In the genomic region with DNA sequence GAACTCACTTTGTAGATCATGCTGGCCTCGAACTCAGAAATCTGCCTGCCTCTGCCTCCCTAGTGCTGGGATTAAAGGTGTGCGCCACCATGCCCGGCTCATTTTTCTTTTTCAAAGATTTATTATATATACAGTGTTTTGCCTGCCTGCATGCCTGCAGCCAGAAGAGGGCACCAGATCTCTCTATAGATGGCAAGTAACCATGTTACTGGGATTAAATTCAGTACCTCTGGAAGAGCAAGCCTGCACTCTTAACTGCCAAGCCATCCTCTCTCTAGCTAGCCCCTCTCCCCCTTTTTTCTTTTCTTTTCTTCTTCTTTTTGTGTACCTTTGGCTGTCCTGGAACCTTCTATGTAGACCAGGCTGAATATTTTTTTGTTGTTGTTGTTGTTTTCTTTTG, we compare ENCODE assay signal across 8 mouse cellular contexts. TPM values are rescaled to one million over a fixed set of nuclear protein-coding genes. Genes with fewer than 3 reads are reported as not detected.
DNase-seq lines count a peak whose midpoint lies in the region; ATAC-seq and TF ChIP-seq lines count a peak whose summit lies in the region.

No protein-coding gene starts in this region.

- TF ChIP-seq CTCF in cortical plate, adult 2 months (IDR thresholded peaks at IDR 0.05; ENCODE audit: extremely low read depth, insufficient read depth, low read length): peak; percentile 53
- TF ChIP-seq CTCF in midbrain, postnatal 0 days (IDR thresholded peaks at IDR 0.05): peak; percentile 69

- no peak overlapping the region for H3K9ac ChIP-seq in midbrain, postnatal 0 days (replicated peaks; ENCODE audit: low read length, poor library complexity, severe bottlenecking)

- TF ChIP-seq POLR2A in cortical plate, adult 2 months (IDR thresholded peaks at IDR 0.05; ENCODE audit: extremely low read depth, insufficient read depth, low read length): no peak

- no peak overlapping the region for H3K4me3 ChIP-seq in cortical plate, adult 2 months (ENCODE audit: insufficient read depth, low read length)
- H3K4me3 ChIP-seq in midbrain, postnatal 0 days (ENCODE audit: low read depth, low read length): no peak overlapping the region

- no peaks in the 10 kb centered on the region for H3K27me3 ChIP-seq in midbrain, postnatal 0 days (ENCODE audit: insufficient read depth, low read length)

- H3K4me1 ChIP-seq in cortical plate, adult 2 months (ENCODE audit: control insufficient read depth, insufficient read depth, low read length): peaks cover 6% of the 10 kb centered on the region
- no peaks in the 10 kb centered on the region for H3K4me1 ChIP-seq in midbrain, postnatal 0 days (ENCODE audit: insufficient read depth, low read length)

- intact Hi-C loops in gastrocnemius, postnatal 36 days (cut with DNase I): loop anchor here (2.0 kb wide), 1 partner anchor 30 kb away; no protein-coding TSS in a partner anchor

- H3K9me3 ChIP-seq in midbrain, postnatal 0 days (ENCODE audit: low read length): no peaks in the 10 kb centered on the region

- no peak overlapping the region for H3K4me2 ChIP-seq in midbrain, postnatal 0 days (ENCODE audit: low read depth, low read length, poor library complexity, severe bottlenecking)

- peak; percentile 54 for DNase-seq in gastrocnemius, adult 18-20 months (ENCODE audit: low spot score)
- DNase-seq in gastrocnemius, postnatal 36 days: no peak
- DNase-seq in urinary bladder, postnatal 25 days (ENCODE audit: low spot score): peak; percentile 29
- no peak for DNase-seq in urinary bladder, postnatal 10 days (ENCODE audit: low spot score)
- DNase-seq in kidney, postnatal 25 days: peak; percentile 65 to 77
- peak; percentile 28 for DNase-seq in midbrain, postnatal 0 days (ENCODE audit: low spot score)

- peaks cover 29% of the 10 kb centered on the region for H3K36me3 ChIP-seq in midbrain, postnatal 0 days (ENCODE audit: insufficient read depth, low read length)

- no peak overlapping the region for H3K27ac ChIP-seq in cortical plate, adult 2 months (ENCODE audit: insufficient read depth, low read length)
- H3K27ac ChIP-seq in midbrain, postnatal 0 days (ENCODE audit: low read depth, low read length): no peak overlapping the region

- no peak for ATAC-seq in midbrain, postnatal 0 days (ENCODE audit: low FRiP score)
- ATAC-seq in megakaryocyte, adult 5-6 weeks (ENCODE audit: poor library complexity, severe bottlenecking): no peak; the same call in 1 of the 2 replicates

- 75% methylated on average over 3 of the region's 3 CpGs for WGBS in midbrain, postnatal 0 days

RNA-seq across cellular contexts. Expression of a gene that starts 14.7 kb away (rescaled TPM):
- total RNA-seq in gastrocnemius, adult 18-20 months (2021): 10 to 100 TPM; 38.6 to 42.1 TPM
- 10 to 100 TPM; 38.6 to 40.3 TPM for total RNA-seq in gastrocnemius, postnatal 36 days (2021)
- polyA plus RNA-seq in cortical plate, adult 2 months (2012; rRNA removed): 77.3 and 80.3 TPM in 2 replicates
- total RNA-seq in midbrain, postnatal 0 days (2014; rRNA removed): 173 and 195 TPM in 2 replicates
- polyA plus RNA-seq in midbrain, postnatal 0 days (2015; fragmentation: Nextera tagmentation; extraction: Ambion mirVana): 80.8 and 84.9 TPM in 2 replicates
- 41.7 and 43.5 TPM in 2 replicates for total RNA-seq in megakaryocyte, adult 5-6 weeks (2015)
- total RNA-seq in megakaryocyte, adult 5-6 weeks (2017): 46.0 and 56.5 TPM in 2 replicates

RNA-seq across cellular contexts. Expression of a gene that starts 38.0 kb away (rescaled TPM):
- total RNA-seq in gastrocnemius, adult 18-20 months (2021): 1 to 10 TPM; 5.3 to 5.6 TPM
- 1 to 10 TPM; 3.7 to 4.6 TPM for total RNA-seq in gastrocnemius, postnatal 36 days (2021)
- polyA plus RNA-seq in cortical plate, adult 2 months (2012; rRNA removed): 27.6 and 29.1 TPM in 2 replicates
- total RNA-seq in midbrain, postnatal 0 days (2014; rRNA removed): 19.1 and 21.7 TPM in 2 replicates
- 17.0 and 19.5 TPM in 2 replicates for polyA plus RNA-seq in midbrain, postnatal 0 days (2015; fragmentation: Nextera tagmentation; extraction: Ambion mirVana)
- 5.2 and 5.4 TPM in 2 replicates for total RNA-seq in megakaryocyte, adult 5-6 weeks (2015)
- total RNA-seq in megakaryocyte, adult 5-6 weeks (2017): 5.9 and 8.7 TPM in 2 replicates

RNA-seq across cellular contexts. Expression of a gene that starts 38.2 kb away (rescaled TPM):
- total RNA-seq in gastrocnemius, adult 18-20 months (2021): 10 to 100 TPM; 45.7 to 46.6 TPM
- 10 to 100 TPM; 41.8 to 44.7 TPM for total RNA-seq in gastrocnemius, postnatal 36 days (2021)
- 50.4 and 53.2 TPM in 2 replicates for polyA plus RNA-seq in cortical plate, adult 2 months (2012; rRNA removed)
- total RNA-seq in midbrain, postnatal 0 days (2014; rRNA removed): 74.6 and 85.9 TPM in 2 replicates
- polyA plus RNA-seq in midbrain, postnatal 0 days (2015; fragmentation: Nextera tagmentation; extraction: Ambion mirVana): 61.8 and 62.1 TPM in 2 replicates
- total RNA-seq in megakaryocyte, adult 5-6 weeks (2015): 20.5 and 22.2 TPM in 2 replicates
- 21.3 and 22.3 TPM in 2 replicates for total RNA-seq in megakaryocyte, adult 5-6 weeks (2017)

Comparison
In these comparisons a context has a peak if more than half of its experiments do, and no peak if none do; other contexts are left out.
1. DNase-seq: peak in gastrocnemius, adult 18-20 months (single experiment), urinary bladder, postnatal 25 days (single experiment), kidney, postnatal 25 days (2 of 2) and midbrain, postnatal 0 days (single experiment); none in gastrocnemius, postnatal 36 days (0 of 2) and urinary bladder, postnatal 10 days (single experiment).